Mouse (Mus musculus): ENCODE data around the gene Tbcel.

Gene Tbcel

GRCm38 (mm10) chr9:42507709-42508108 lies at the start of gene Tbcel:
Gene Tbcel (minus strand): TSS chr9:42507809.
- DNase-seq (ENCODE audit: low read depth, low spot score) = no peak

- DNase-seq (ENCODE audit: low read depth, low spot score) = no peak
These were observed 47.6 kb upstream of the Tbcel start for GRCm38 (mm10) chr9:42555186-42555585.

GRCm38 (mm10) chr9:42550116-42550515 lies 42.5 kb upstream of the Tbcel start:
- peak; percentile 69 for DNase-seq (ENCODE audit: low read depth, low spot score)

DNA sequence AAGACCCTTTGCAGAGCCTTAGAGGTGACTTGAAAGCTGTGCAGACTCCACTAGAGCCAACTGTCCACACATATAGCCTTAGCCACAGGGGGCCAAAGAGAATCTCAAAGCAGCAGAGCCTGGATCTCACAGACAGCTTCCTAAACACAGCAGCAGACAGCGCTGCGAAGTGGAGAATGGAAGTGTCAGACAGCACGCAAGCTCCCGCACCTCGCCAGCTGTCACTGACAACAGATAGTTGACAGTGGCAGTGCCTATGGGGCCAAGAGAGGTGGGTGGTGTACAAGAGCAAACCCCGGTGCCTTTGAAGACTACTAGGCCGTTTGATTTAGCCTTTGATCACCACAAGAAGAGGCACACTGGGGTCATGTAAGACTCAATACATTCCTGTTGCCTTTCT lies 41.4 kb upstream of the Tbcel start:
- DNase-seq (ENCODE audit: low read depth, low spot score) = no peak

DNA sequence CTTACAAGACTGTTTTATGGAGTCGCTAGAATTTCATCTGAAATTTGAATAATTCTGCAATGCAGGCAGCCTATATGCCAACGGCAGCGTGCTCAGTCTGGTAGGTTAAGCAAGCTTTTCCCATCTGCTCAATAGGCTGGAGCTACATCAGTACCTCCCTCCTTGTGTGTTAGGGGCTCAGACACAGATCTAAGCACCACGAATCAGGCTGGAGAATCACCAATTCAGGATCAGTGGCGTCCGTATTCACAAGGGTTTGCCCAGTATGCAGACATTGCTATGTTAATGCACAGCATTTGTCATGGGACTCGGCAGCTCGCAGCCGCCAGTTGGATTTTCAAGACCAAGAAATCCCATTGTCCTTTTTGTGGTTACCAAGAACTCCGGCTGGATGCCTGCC lies 36.9 kb upstream of the Tbcel start:
- DNase-seq (ENCODE audit: low read depth, low spot score) = no peak

GRCm38 (mm10) chr9:42533491-42533890 lies 25.9 kb upstream of the Tbcel start:
- DNase-seq (ENCODE audit: low read depth, low spot score) = no peak

GRCm38 (mm10) chr9:42533041-42533440 lies 25.4 kb upstream of the Tbcel start:
- DNase-seq (ENCODE audit: low read depth, low spot score) = no peak

DNA sequence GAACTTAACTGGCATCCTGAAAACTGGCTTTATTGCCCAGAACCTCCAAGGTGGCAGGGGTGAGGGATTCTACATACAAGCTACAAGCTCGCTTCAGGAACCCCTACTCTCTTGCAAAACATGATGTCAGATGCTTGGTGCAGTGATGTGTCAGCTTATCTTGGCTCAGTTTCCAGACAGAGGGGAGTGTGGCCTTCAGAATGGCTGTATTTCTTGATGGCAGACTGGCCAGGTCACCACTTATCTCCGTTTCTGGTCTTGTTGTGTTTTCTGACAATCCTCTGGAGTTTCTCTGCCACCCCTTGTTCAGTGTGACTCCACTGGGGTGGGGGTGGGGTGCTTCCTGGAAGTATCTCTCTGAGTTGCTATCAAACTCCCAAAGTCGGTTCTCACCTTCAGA lies 24.3 kb upstream of the Tbcel start:
- DNase-seq (ENCODE audit: low read depth, low spot score) = no peak

DNA sequence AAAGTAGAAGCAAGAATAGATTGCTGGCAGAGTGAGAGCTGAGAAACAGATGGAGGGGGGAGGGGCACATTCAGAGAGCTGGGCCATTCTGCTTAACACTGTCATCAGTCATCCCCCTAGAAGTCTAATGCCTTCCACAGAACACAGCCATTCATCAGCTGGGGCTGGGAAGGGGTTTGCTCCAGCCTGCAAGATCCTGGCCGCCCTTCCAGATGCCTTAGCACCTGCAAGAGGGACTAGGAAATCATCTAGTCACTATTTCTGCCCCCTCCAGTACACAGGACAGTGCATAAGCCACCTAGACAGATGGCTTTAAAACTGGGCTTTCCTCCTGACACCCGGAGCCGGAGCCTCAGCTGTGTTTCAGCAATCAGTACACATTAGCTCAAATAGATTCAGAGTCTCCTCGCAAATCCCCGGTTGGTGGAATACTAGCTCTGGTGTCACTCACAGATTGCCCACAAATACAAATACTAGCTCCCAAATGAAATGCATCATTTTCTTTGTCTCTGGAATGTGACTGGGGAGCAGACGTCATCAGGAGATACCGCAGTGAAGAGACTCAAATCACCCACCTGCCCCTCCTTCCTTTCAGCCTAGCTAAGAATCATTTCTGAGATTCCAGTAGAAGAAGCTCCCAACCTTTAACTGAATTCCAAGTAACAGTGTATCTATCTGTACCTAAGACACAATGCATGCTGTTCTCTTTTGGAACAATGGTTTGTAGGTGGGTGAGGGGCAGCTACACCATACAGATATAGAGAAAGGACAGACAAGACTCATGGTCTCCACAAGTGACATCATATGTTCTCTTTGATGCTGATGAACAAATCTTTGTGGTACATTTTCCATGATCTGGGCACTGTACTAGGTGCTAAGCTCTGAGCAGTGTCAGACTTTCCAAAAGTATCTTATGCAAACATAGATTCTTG lies 22.9 kb upstream of the Tbcel start:
- peak; percentile 45 for DNase-seq (ENCODE audit: low read depth, low spot score)

DNA sequence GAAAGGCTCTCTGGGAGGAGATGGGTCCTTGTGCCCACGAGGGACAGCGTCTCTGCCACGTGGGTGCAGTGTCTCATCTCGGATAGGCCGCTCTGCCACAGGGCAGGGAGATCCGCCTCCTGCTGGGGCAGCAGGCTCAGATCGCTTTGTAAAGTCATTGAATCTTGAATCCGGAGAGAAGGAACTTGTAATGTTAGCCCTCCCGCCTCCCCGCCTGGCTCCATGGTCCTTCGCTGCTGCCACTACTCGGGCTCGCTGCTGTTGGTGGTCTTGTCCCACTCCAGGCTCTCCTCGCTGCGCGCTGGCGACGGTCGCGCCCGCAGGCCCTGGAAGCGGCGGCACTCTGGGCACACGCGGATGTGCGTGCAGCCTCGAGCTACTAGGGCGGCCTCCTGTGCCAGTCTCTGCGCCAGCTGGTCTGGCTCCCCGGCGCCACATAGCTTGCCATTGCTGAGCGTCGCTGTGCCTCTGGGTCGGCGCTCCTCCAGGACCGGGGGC lies 13.0 kb upstream of the Tbcel start:
- DNase-seq (ENCODE audit: low read depth, low spot score) = peak; percentile 29

DNA sequence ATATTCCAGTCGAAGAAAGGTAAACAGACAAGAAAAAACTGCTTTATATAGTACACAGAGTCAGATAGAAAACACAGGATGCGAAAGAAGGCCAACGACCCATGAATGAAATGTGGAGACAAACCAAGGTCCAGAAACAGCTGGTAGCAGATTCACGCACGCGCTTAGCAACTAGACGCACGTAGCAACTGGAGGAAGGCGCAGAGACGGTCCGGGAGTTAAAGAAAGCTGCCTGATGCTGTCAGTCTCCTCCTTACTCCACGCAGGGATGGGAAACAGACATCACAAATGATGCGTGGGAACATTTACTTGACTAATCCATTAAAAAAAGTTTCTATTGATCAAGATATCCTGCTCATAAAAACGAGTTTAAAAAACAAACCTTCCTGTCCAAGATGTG lies 10.6 kb upstream of the Tbcel start:
- no peak for DNase-seq (ENCODE audit: low read depth, low spot score)

DNA sequence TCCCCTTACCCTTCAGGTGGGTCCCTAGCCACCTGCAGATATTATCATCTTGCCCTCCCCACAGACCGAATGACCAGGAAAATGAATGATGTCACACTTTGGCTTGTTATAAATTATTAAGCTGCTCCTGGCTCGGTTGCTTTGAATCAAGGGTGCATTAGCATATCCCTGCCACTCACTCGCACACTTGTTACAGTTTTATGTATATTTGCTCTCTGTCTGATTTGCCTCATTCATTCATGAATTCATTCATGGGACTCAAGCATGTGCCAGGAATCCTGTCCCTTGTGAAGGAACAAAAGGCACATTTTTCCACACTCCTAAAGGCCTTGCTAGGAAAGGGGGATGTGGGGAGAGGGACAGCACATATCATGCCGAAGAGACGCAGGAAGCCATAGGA lies 5.5 kb upstream of the Tbcel start:
- no peak for DNase-seq (ENCODE audit: low read depth, low spot score)

GRCm38 (mm10) chr9:42512312-42512711 lies 4.7 kb upstream of the Tbcel start:
- DNase-seq (ENCODE audit: low read depth, low spot score) = no peak

DNA sequence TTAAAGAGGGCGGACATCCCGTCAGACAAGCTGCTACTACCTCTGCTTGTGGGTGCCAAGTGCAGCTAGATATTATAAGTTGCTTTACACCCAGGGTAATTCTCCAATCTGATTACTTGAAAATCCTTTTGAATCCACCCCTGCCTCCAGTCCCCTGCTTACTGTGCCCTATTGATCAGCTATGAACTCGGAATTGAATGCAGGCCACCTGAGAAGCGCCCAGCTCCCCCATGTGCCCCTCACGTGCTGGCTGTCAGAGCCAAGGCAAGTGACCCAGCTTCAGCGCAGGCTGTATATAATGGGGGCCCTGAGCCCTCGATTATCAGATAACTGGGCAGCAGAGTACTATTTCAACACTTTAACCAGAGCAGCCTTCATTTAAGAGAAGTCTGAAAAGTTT lies 626 bp upstream of the Tbcel start:
- DNase-seq (ENCODE audit: low read depth, low spot score) = no peak

GRCm38 (mm10) chr9:42507022-42507421 lies 587 bp downstream of the Tbcel start:
- no peak for DNase-seq (ENCODE audit: low read depth, low spot score)

DNA sequence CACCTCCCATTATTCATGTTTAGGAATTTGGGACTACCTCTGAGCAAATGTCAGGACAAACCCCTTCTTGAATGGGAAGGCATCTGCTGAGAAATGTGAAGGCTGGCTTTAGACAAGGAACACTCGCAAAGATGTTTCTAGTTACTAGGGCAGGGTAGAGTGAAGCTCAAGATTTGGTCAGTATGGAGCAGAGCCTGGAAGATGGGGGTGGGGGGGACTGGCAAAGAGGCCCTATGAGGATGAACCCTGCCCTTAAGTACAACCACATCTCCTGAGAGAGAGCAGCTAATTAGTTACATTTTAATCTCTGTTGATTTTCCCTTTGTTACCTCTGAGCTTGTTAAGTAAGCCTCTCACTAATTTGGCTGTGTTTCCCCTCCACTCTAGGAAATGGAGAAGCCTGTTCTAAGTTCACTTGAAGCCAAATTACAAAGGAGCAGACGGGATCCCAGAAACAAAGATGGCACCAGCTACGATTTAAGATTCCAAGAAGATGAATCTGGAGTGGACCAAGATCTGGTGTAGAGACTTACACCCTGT lies 2.6 kb downstream of the Tbcel start:
- no peak for DNase-seq (ENCODE audit: low read depth, low spot score)

DNA sequence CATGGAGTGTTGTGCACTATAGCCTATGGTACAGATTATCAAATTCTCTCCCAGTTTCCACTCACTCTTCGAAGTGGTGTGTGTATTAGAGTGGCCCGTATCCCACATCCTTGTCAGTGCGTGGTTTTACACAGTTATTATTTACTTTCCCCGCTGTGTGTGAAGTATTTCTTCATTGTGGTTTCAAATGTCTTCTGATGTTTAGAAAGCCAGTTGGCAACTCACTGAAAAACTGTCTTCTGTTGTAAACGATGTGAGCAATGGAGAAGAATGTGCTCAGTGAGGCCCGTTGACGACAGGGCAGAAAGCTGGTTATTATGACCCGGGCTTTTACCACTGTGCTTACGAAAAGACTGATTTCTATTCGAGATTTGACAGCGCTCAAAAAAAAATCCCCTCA lies 3.0 kb downstream of the Tbcel start:
- no peak for DNase-seq (ENCODE audit: low read depth, low spot score)

DNA sequence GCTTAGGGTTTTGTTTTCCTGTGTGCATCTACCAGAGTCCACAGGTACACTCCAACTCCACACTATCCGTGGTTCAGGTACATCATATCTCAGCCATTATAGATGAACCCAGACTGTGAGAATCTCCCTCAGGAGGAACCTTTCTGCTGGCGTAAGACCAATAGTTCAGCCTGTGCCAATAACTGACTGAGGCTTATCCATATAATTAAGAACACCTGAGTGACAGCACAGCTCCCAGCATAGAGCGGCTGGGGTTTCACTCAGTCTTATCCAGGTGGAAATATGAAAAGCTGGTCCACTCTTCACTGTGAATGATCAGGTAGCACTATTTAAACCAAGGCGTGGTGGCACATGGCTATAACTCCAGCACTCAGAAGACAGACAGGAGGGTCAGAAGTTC lies 3.9 kb downstream of the Tbcel start:
- no peak for DNase-seq (ENCODE audit: low read depth, low spot score)

DNA sequence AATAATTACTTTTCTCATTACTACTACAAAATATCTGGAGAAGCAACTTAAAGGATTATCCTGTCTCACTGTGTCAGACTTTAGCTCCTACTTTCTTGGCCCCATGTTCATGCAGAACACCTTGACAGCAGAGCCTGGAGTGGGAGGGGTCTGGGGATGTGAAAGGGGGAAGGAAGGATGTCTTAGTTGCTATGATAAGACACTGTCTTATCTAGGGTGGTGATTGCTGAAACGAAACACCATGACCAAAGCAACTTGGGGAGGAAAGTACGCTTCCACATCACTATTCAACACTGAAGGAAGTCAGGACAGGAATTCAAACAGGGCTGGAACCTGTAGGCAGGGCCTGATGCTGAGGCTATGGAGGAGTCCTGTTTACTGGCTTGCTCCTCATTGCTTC lies 11.3 kb downstream of the Tbcel start:
- DNase-seq (ENCODE audit: low read depth, low spot score) = no peak

DNA sequence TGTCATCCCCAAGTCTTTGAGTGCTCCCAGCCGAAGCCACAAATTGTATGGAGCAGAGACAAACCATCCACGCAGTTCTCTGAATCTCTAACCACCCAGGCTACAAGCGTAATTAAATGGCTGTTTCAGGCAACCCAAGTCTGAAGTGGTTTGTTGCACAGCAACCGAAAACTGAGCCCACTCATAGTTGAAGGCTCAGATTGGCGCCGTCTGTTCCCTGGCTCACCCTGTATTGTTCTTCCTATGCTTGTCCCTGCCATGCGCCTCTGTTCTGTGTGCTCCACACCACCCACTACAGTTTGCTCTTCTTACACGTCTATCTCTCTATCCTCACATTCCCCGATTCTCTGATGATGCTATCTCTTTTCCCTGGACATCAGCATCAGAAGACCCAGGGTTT lies 15.8 kb downstream of the Tbcel start:
- DNase-seq (ENCODE audit: low read depth, low spot score) = no peak

DNA sequence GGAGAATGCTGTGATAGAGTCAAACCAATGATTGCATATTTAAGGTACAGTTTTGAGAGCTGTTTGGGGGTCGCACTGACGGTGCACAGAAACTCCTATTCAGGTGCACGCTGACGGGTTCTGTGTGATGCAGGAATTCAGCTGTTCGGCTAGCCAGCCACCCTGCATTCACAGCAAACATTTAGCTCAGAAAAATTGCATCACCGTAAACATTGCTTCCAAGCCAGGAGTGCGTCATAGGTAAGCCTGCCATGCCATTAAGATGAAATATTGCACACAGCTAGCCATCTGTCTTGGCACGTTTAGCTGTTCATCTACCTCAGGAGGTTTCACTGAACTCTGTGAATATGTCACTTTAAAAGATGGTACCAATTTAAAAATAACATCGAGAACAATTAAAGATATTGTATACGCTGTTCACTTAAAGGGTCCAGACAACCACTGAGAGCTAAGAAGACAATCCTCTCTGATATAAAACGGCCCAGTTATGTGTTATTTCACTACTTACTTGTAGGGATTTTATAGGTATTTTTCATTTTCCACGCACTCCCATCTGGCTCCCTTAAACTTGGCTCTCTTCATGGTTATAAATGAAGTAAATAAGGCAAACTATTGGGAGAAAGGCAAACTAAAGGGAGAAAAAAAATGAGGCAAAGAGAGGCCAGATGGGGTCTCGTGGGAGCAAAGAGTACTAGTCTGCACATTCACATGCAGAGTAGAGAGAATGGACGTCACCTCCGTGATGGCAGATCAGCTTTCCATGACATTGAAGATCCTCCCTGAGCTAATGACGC lies 16.8 kb downstream of the Tbcel start:
- DNase-seq (ENCODE audit: low read depth, low spot score) = no peak

GRCm38 (mm10) chr9:42488071-42488470 lies 19.5 kb downstream of the Tbcel start:
- DNase-seq (ENCODE audit: low read depth, low spot score) = no peak
